ENCODE assay signal across 27 mouse cellular contexts in the genomic region with DNA sequence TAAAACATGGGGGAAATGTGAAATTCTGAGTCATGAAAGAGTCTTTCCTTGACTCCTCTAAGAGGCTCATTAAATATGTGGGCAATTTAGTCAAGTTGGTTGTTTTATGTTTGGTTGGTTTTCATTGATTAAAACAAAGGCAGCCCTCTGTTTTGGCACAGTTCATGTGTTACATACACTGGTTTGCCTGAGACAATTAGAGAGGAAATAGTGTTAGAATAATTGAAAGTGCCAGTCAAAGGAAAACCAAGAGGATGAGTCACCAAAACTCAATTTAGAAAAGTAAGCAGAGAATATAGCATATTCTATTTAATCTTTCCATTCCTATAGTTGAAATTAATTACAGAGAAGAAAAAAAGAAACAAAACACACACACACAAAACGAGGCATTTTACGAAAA.
"Had no signal": no experiment of that assay in that cellular context is flagged by ENCODE, and none has a peak within 500 bp of the region (broad histone marks: within the 10 kb centered on the region; RNA-seq: fewer than 3 reads in every experiment).

No protein-coding gene starts in this region.

- H3K9me3 ChIP-seq: heart, embryonic 10.5 days; heart, embryonic 12.5 days; hindbrain, embryonic 10.5 days; hindbrain, embryonic 12.5 days; intestine, embryonic 15.5 days; limb, embryonic 10.5 days; limb, embryonic 12.5 days had no signal

- H3K27ac ChIP-seq: gastrocnemius, adult 2 months; heart, embryonic 10.5 days; hindbrain, embryonic 10.5 days; hindbrain, embryonic 12.5 days; hindbrain, embryonic 14.5 days; intestine, embryonic 15.5 days; layer of hippocampus, adult 2 months; left cerebral cortex, adult 2 months; limb, embryonic 10.5 days; limb, embryonic 12.5 days; liver, embryonic 13.5 days had no signal

- H3K27me3 ChIP-seq: heart, embryonic 12.5 days; hindbrain, embryonic 12.5 days; intestine, embryonic 15.5 days; liver, embryonic 13.5 days had no signal

- ATAC-seq: hindbrain, embryonic 16.5 days; inflammation-experienced regulatory T-cells, adult 6 months; intestine, embryonic 15.5 days; intestine, postnatal 0 days had no signal

- H3K9ac ChIP-seq: heart, embryonic 12.5 days; hindbrain, embryonic 12.5 days; hindbrain, embryonic 14.5 days; intestine, embryonic 15.5 days; limb, embryonic 12.5 days; liver, embryonic 13.5 days had no signal

- H3K36me3 ChIP-seq: heart, embryonic 10.5 days; heart, embryonic 12.5 days; hindbrain, embryonic 10.5 days; hindbrain, embryonic 12.5 days; intestine, embryonic 15.5 days; limb, embryonic 10.5 days; limb, embryonic 12.5 days; liver, embryonic 13.5 days had no signal

- H3K4me1 ChIP-seq: heart, embryonic 10.5 days; heart, embryonic 12.5 days; hindbrain, embryonic 10.5 days; hindbrain, embryonic 12.5 days; intestine, embryonic 15.5 days; limb, embryonic 10.5 days; liver, embryonic 13.5 days had no signal

- H3K4me2 ChIP-seq: heart, embryonic 12.5 days; hindbrain, embryonic 12.5 days; hindbrain, embryonic 14.5 days; intestine, embryonic 15.5 days; limb, embryonic 12.5 days; liver, embryonic 11.5 days; liver, embryonic 13.5 days had no signal

- H3K4me3 ChIP-seq: gastrocnemius, adult 2 months; heart, embryonic 10.5 days; heart, embryonic 12.5 days; hindbrain, embryonic 10.5 days; hindbrain, embryonic 12.5 days; intestine, embryonic 15.5 days; layer of hippocampus, adult 2 months; left cerebral cortex, adult 2 months; limb, embryonic 10.5 days; limb, embryonic 12.5 days; liver, embryonic 13.5 days had no signal

- DNase-seq: gastrocnemius, adult 2 months; gastrocnemius, postnatal 10 days; gastrocnemius, postnatal 25 days; heart, adult 18-20 months; heart, postnatal 10 days; heart, postnatal 4 days; kidney, adult 18-20 months; kidney, adult 8-10 months; kidney, postnatal 10 days; kidney, postnatal 25 days; kidney, postnatal 4 days; liver; liver, embryonic 13.5 days had no signal
